Mouse (Mus musculus): ENCODE measurements around the gene Ckm. TPM values are rescaled to one million over a fixed set of nuclear protein-coding genes. Genes with fewer than 3 reads are reported as not detected.

The Ckm gene
- polyA plus RNA-seq, 1 experiment from 2014 or later = 732 TPM

DNA sequence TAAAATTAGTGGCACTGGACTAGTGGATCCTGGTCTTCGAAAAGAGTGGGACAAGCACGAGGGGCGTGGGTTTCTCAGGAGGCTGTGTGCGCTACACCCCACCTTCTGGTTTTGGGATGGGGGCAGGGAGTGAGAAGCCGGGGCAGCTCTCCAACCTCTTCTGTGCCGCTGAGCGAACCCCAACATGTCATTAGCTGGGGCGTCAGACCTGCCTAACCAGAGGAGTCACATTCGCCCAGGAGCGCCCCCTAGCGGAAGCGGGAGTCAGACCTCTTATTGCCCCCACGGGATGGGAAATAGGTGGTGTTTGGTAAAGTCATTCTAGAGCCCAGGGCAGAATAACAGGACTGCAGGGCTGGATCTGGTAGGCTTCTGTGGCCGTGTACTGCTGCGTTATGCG is 42.9 kb upstream of the Ckm start:
- Histone ChIP-seq H3K27me3 (replicated peaks; ENCODE audit: control insufficient read depth, insufficient read depth, low read length) (no peaks in the 10 kb centered on the region), H3K4me2 (ENCODE audit: low read depth, low read length) (peak overlapping the region; percentile 91), H3K9me3 (ENCODE audit: control insufficient read depth, low read length) (no peaks in the 10 kb centered on the region), H3K4me1 (ENCODE audit: control insufficient read depth, insufficient read depth, low read length) (peaks cover 8% of the 10 kb centered on the region; the same call in 1 of the 2 replicates), H3K9ac (ENCODE audit: low read depth, low read length) (peak overlapping the region; percentile 75), H3K27ac (replicated peaks; ENCODE audit: low read depth, low read length) (peak overlapping the region; percentile 56), H3K4me3 (ENCODE audit: low read depth, low read length) (peak overlapping the region; percentile 72), H3K36me3 (ENCODE audit: control insufficient read depth, insufficient read depth, low read length) (peaks cover 6% of the 10 kb centered on the region; the same call in 1 of the 2 replicates)
- WGBS = 13% methylated on average over 16 of the region's 16 CpGs
- DNase-seq (ENCODE audit: low spot score) (peak; percentile 79), ATAC-seq (ENCODE audit: low read depth) (no peak)

DNA sequence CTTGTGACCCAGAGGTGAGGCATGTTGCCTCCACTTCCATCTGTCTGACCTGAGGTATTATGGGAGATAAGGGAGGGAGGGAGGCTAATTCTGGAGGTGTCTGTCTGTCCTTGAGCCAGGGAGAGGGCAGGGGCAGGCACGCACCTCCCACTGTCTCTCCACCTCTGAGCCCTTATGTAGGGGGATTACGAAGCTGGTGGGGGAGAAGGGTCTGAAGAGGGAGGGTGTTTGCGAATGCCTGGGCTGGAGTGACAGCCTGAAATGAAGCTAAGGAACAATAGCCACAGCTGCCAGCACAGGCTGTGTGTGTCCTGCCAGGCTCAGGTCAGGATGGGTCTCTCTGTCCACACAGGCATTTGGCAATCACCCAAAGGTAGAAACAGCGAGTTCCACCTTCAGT is 42.3 kb upstream of the Ckm start:
- H3K4me1 ChIP-seq (ENCODE audit: control insufficient read depth, insufficient read depth, low read length) = peaks cover 8% of the 10 kb centered on the region; the same call in 1 of the 2 replicates
- H3K36me3 ChIP-seq (ENCODE audit: control insufficient read depth, insufficient read depth, low read length) = peaks cover under 1% of the 10 kb centered on the region; the same call in 1 of the 2 replicates
- DNase-seq (ENCODE audit: low spot score) (no peak), ATAC-seq (ENCODE audit: low read depth) (no peak)
- H3K9me3 ChIP-seq (ENCODE audit: control insufficient read depth, low read length) = no peaks in the 10 kb centered on the region
- H3K4me2 ChIP-seq (ENCODE audit: low read depth, low read length) = peak overlapping the region; percentile 91
- WGBS = 36% methylated on average over 4 of the region's 4 CpGs
- H3K4me3 ChIP-seq (ENCODE audit: low read depth, low read length) = peak overlapping the region; percentile 72
- no peaks in the 10 kb centered on the region for H3K27me3 ChIP-seq (replicated peaks; ENCODE audit: control insufficient read depth, insufficient read depth, low read length)
- H3K9ac ChIP-seq (ENCODE audit: low read depth, low read length) = no peak overlapping the region
- H3K27ac ChIP-seq (replicated peaks; ENCODE audit: low read depth, low read length) = no peak overlapping the region

GRCm38 (mm10) chr7:19363881-19364280 is 40.7 kb upstream of the Ckm start:
- H3K27me3 ChIP-seq (replicated peaks; ENCODE audit: control insufficient read depth, insufficient read depth, low read length) = no peaks in the 10 kb centered on the region

GRCm38 (mm10) chr7:19365376-19365775 is 39.2 kb upstream of the Ckm start:
- 70% methylated on average over 4 of the region's 4 CpGs for WGBS
- Histone ChIP-seq H3K9me3 (ENCODE audit: control insufficient read depth, low read length) (no peaks in the 10 kb centered on the region), H3K4me3 (ENCODE audit: low read depth, low read length) (no peak overlapping the region), H3K27me3 (replicated peaks; ENCODE audit: control insufficient read depth, insufficient read depth, low read length) (no peaks in the 10 kb centered on the region; the same call in 1 of the 2 replicates), H3K4me1 (ENCODE audit: control insufficient read depth, insufficient read depth, low read length) (peaks cover 8% of the 10 kb centered on the region), H3K27ac (replicated peaks; ENCODE audit: low read depth, low read length) (no peak overlapping the region), H3K4me2 (ENCODE audit: low read depth, low read length) (no peak overlapping the region), H3K36me3 (ENCODE audit: control insufficient read depth, insufficient read depth, low read length) (0 out of 2 replicates have a peak, but pooled peaks cover under 1% of the 10 kb centered on the region), H3K9ac (ENCODE audit: low read depth, low read length) (no peak overlapping the region)
- ATAC-seq (ENCODE audit: low read depth) = no peak
- DNase-seq (ENCODE audit: low spot score) = peak; percentile 81

More at GRCm38 (mm10) chr7:19363881-19364280, 40.7 kb upstream of the Ckm start:
- DNase-seq (ENCODE audit: low spot score) (peak; percentile 79), ATAC-seq (ENCODE audit: low read depth) (peak; percentile 7; the same call in 1 of the 2 replicates)
- Histone ChIP-seq H3K27ac (replicated peaks; ENCODE audit: low read depth, low read length) (0 out of 2 replicates have a peak overlapping the region, but pooled peaks have one; percentile 30), H3K36me3 (ENCODE audit: control insufficient read depth, insufficient read depth, low read length) (no peaks in the 10 kb centered on the region), H3K4me2 (ENCODE audit: low read depth, low read length) (peak overlapping the region; percentile 13), H3K4me3 (ENCODE audit: low read depth, low read length) (no peak overlapping the region), H3K9me3 (ENCODE audit: control insufficient read depth, low read length) (no peaks in the 10 kb centered on the region), H3K4me1 (ENCODE audit: control insufficient read depth, insufficient read depth, low read length) (peaks cover 3% of the 10 kb centered on the region; the same call in 1 of the 2 replicates), H3K9ac (ENCODE audit: low read depth, low read length) (no peak overlapping the region)
- WGBS = 7% methylated on average over 12 of the region's 18 CpGs

DNA sequence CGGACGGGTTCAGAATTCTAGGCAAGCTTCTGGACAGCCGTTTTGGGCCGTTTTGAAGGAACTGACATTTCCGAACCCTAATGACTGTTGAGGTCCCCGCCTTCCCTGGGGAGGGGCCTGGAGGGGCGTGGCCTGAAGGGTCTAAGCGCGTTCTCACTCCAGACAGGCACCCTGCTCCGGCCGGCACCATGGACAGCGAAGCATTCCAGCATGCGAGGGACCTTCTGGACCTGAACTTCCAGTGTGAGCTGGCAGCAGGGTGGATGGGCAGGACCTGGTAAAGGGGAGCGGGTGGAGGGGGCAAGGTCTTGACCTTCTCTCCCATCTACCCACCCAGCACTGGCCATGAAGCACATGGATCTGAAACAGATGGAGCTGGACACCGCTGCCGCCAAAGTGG is 36.2 kb upstream of the Ckm start:
- Histone ChIP-seq H3K27ac (replicated peaks; ENCODE audit: low read depth, low read length) (no peak overlapping the region), H3K9me3 (ENCODE audit: control insufficient read depth, low read length) (no peaks in the 10 kb centered on the region), H3K9ac (ENCODE audit: low read depth, low read length) (no peak overlapping the region), H3K36me3 (ENCODE audit: control insufficient read depth, insufficient read depth, low read length) (0 out of 2 replicates have a peak, but pooled peaks cover 7% of the 10 kb centered on the region), H3K4me3 (ENCODE audit: low read depth, low read length) (no peak overlapping the region), H3K4me2 (ENCODE audit: low read depth, low read length) (no peak overlapping the region), H3K27me3 (replicated peaks; ENCODE audit: control insufficient read depth, insufficient read depth, low read length) (no peaks in the 10 kb centered on the region; the same call in 1 of the 2 replicates), H3K4me1 (ENCODE audit: control insufficient read depth, insufficient read depth, low read length) (peaks cover 5% of the 10 kb centered on the region)
- 21% methylated on average over 16 of the region's 16 CpGs for WGBS
- no peak for ATAC-seq (ENCODE audit: low read depth)
- peak; percentile 38 for DNase-seq (ENCODE audit: low spot score)

GRCm38 (mm10) chr7:19369823-19370425 is 34.7 kb upstream of the Ckm start:
- ATAC-seq (ENCODE audit: low read depth) (peak; percentile 80), DNase-seq (ENCODE audit: low spot score) (peak; percentile 51)
- H3K4me3 ChIP-seq (ENCODE audit: low read depth, low read length) = peak overlapping the region; percentile 41
- 14% methylated on average over 46 of the region's 46 CpGs for WGBS
- H3K27ac ChIP-seq (replicated peaks; ENCODE audit: low read depth, low read length) = no peak overlapping the region
- H3K9ac ChIP-seq (ENCODE audit: low read depth, low read length) = peak overlapping the region; percentile 66
- 0 out of 2 replicates have a peak, but pooled peaks cover 13% of the 10 kb centered on the region for H3K36me3 ChIP-seq (ENCODE audit: control insufficient read depth, insufficient read depth, low read length)
- no peaks in the 10 kb centered on the region; the same call in 1 of the 2 replicates for H3K27me3 ChIP-seq (replicated peaks; ENCODE audit: control insufficient read depth, insufficient read depth, low read length)
- H3K4me2 ChIP-seq (ENCODE audit: low read depth, low read length) = peak overlapping the region; percentile 80
- peaks cover 5% of the 10 kb centered on the region for H3K4me1 ChIP-seq (ENCODE audit: control insufficient read depth, insufficient read depth, low read length)
- no peaks in the 10 kb centered on the region for H3K9me3 ChIP-seq (ENCODE audit: control insufficient read depth, low read length)

DNA sequence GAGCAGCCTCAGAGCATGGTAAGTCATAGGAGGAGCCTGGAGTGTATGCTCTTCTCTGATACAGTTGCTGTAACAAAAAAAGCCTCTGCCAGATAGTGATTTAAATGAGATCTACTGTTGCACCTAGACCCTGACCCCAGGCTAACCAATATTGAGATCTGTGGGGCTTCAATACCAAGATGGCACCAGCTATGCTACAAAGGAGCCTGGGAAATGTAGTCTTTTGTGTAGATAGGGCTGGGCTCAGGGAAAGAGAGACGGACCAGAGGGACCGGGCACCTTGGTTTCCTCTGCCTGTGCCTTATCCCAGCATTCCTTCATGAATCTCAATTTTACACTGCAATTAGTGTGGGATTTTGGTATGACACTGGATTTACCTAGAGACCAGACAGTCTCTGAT is 31.2 kb upstream of the Ckm start:
- Histone ChIP-seq H3K4me2 (ENCODE audit: low read depth, low read length) (no peak overlapping the region), H3K4me3 (ENCODE audit: low read depth, low read length) (no peak overlapping the region), H3K9me3 (ENCODE audit: control insufficient read depth, low read length) (no peaks in the 10 kb centered on the region), H3K27ac (replicated peaks; ENCODE audit: low read depth, low read length) (no peak overlapping the region), H3K27me3 (replicated peaks; ENCODE audit: control insufficient read depth, insufficient read depth, low read length) (no peaks in the 10 kb centered on the region; the same call in 1 of the 2 replicates), H3K9ac (ENCODE audit: low read depth, low read length) (no peak overlapping the region), H3K36me3 (ENCODE audit: control insufficient read depth, insufficient read depth, low read length) (peaks cover 28% of the 10 kb centered on the region; the same call in 1 of the 2 replicates), H3K4me1 (ENCODE audit: control insufficient read depth, insufficient read depth, low read length) (peaks cover 5% of the 10 kb centered on the region)
- ATAC-seq (ENCODE audit: low read depth) (no peak), DNase-seq (ENCODE audit: low spot score) (no peak)
- 75% methylated on average over 2 of the region's 2 CpGs for whole genome bisulfite sequencing

GRCm38 (mm10) chr7:19375368-19375767 is 29.2 kb upstream of the Ckm start:
- 73% methylated on average over 17 of the region's 18 CpGs for WGBS
- DNase-seq (ENCODE audit: low spot score) = no peak
- ATAC-seq (ENCODE audit: low read depth) = no peak

More at GRCm38 (mm10) chr7:19375368-19375767, 29.2 kb upstream of the Ckm start:
- no peak overlapping the region for H3K4me2 ChIP-seq (ENCODE audit: low read depth, low read length)
- H3K27ac ChIP-seq (replicated peaks; ENCODE audit: low read depth, low read length) = no peak overlapping the region
- H3K9me3 ChIP-seq (ENCODE audit: control insufficient read depth, low read length) = no peaks in the 10 kb centered on the region
- H3K36me3 ChIP-seq (ENCODE audit: control insufficient read depth, insufficient read depth, low read length) = peaks cover 27% of the 10 kb centered on the region; the same call in 1 of the 2 replicates
- H3K27me3 ChIP-seq (replicated peaks; ENCODE audit: control insufficient read depth, insufficient read depth, low read length) = no peaks in the 10 kb centered on the region
- no peaks in the 10 kb centered on the region for H3K4me1 ChIP-seq (ENCODE audit: control insufficient read depth, insufficient read depth, low read length)
- H3K4me3 ChIP-seq (ENCODE audit: low read depth, low read length) = no peak overlapping the region
- H3K9ac ChIP-seq (ENCODE audit: low read depth, low read length) = no peak overlapping the region

All from embryonic facial prominence, embryonic 14.5 days (tissue).